Mouse (Mus musculus) neural tube, embryonic 11.5 days (tissue): ENCODE data around the gene Ndufs3. TPM values are rescaled to one million over a fixed set of nuclear protein-coding genes. Genes with fewer than 3 reads are reported as not detected.

Experiments used
- ATAC-seq: fragments of 200-750 bp; cut with Nextera tagmentation; 2 replicates; pipeline ENCODE4 v1.8.0; 2017; ENCODE audit warnings: moderate number of reproducible peaks, mild to moderate bottlenecking, moderate TSS enrichment, moderate library complexity; ENCODE audit not compliant: insufficient read depth, low FRiP score, low TSS enrichment
- DNase-seq: peaks from one replicate; pipeline ENCODE4 v3.0.0-alpha.2; 2015; ENCODE audit warnings: low spot score
- H3K27ac ChIP-seq: fragments of 300-500 bp; sonication (generic); 2 replicates; pipeline ENCODE4 v1.5.1; 2014; ENCODE audit warnings: low read depth, mild to moderate bottlenecking, low read length
- H3K27me3 ChIP-seq: fragments of 300-500 bp; sonication (generic); 2 replicates; pipeline ENCODE4 v1.6.1; 2014; ENCODE audit warnings: mild to moderate bottlenecking, low read length, mixed read lengths; ENCODE audit not compliant: control insufficient read depth, insufficient read depth
- H3K36me3 ChIP-seq: fragments of 300-500 bp; sonication (generic); 2 replicates; pipeline ENCODE4 v1.6.1; 2014; ENCODE audit warnings: mild to moderate bottlenecking, low read length, moderate library complexity, mixed read lengths; ENCODE audit not compliant: control insufficient read depth, insufficient read depth
- H3K4me1 ChIP-seq: fragments of 300-500 bp; sonication (generic); 2 replicates; pipeline ENCODE4 v1.6.1; 2014; ENCODE audit warnings: low read length, mixed read lengths; ENCODE audit not compliant: control insufficient read depth, insufficient read depth
- H3K4me2 ChIP-seq: fragments of 300-500 bp; sonication (generic); 2 replicates; pipeline ENCODE4 v1.6.1; 2014; ENCODE audit warnings: low read depth, mild to moderate bottlenecking, moderate library complexity
- H3K4me3 ChIP-seq: fragments of 300-500 bp; sonication (generic); 2 replicates; pipeline ENCODE4 v1.5.1; 2014; ENCODE audit warnings: low read depth, low read length
- H3K9ac ChIP-seq: fragments of 300-500 bp; sonication (generic); 2 replicates; pipeline ENCODE4 v1.6.1; 2014; ENCODE audit warnings: mild to moderate bottlenecking, low read length
- H3K9me3 ChIP-seq: fragments of 300-500 bp; sonication (generic); 2 replicates; pipeline ENCODE4 v1.6.1; 2016; ENCODE audit warnings: low read length; ENCODE audit not compliant: control insufficient read depth
- WGBS: fragments of 180-500 bp; shearing (Covaris S2); extraction: QIAGEN DNeasy Blood & Tissue Kit; methylation state at CpG from one replicate; pipeline ENCODE4 v1.1.7; 2014; 5-methylcytosine and 5-hydroxymethylcytosine counted together
- polyA plus RNA-seq: library from polyadenylated mRNA; unstranded; fragments of >200 nt; fragmentation: Nextera tagmentation; extraction: Ambion mirVana; gene quantifications from 2 replicates; pipeline ENCODE4 v1.2.1, GENCODE M21; 2014

Ndufs3 gene
- polyA plus RNA-seq, 1 experiment from 2014 or later: 191 TPM

DNA sequence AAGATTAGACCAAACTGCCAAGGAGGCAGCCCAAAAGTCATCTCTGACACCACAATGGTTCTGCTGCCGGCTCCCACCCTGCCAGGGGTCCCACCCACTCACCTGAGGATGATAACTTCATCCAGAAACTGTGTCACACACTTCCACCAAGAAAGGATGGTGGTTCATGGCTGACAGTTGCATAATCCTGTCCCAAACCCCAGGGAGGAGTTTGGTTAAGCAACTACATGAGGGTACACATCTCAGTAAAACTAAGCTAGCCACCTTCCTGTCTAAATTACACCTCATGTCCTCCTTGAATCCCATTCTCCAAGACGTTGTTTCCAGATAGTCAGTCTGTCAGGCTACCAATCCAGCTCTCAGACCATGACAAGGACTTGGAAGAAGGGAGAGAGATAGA, 27.6 kb upstream of the Ndufs3 start:
- no peak overlapping the region for H3K9ac ChIP-seq
- 63% methylated on average over 2 of the region's 2 CpGs for WGBS
- H3K4me3 ChIP-seq: no peak overlapping the region
- ATAC-seq: no peak
- no peak overlapping the region for H3K27ac ChIP-seq
- H3K9me3 ChIP-seq: no peaks in the 10 kb centered on the region
- no peaks in the 10 kb centered on the region for H3K36me3 ChIP-seq
- H3K4me2 ChIP-seq: no peak overlapping the region
- no peaks in the 10 kb centered on the region for H3K27me3 ChIP-seq
- DNase-seq: no peak
- no peaks in the 10 kb centered on the region for H3K4me1 ChIP-seq

- no peak overlapping the region for H3K9ac ChIP-seq
- no peak overlapping the region for H3K27ac ChIP-seq
- ATAC-seq: no peak
- no peaks in the 10 kb centered on the region for H3K36me3 ChIP-seq
- no peak overlapping the region for H3K4me2 ChIP-seq
- no peaks in the 10 kb centered on the region for H3K4me1 ChIP-seq
- DNase-seq: no peak
- H3K27me3 ChIP-seq: no peaks in the 10 kb centered on the region
- H3K4me3 ChIP-seq: no peak overlapping the region
- 70% methylated on average over 8 of the region's 8 CpGs for WGBS
- no peaks in the 10 kb centered on the region for H3K9me3 ChIP-seq
Measured at GRCm38 (mm10) chr2:90931829-90932228, 27.2 kb upstream of the Ndufs3 start.

- H3K9ac ChIP-seq: no peak overlapping the region
- ATAC-seq (no peak), DNase-seq (no peak)
- no peaks in the 10 kb centered on the region for H3K36me3 ChIP-seq
- no peak overlapping the region for H3K4me3 ChIP-seq
- no peaks in the 10 kb centered on the region for H3K27me3 ChIP-seq
- H3K4me2 ChIP-seq: no peak overlapping the region
- no peaks in the 10 kb centered on the region for H3K9me3 ChIP-seq
- 89% methylated on average over 13 of the region's 13 CpGs for WGBS
- no peak overlapping the region for H3K27ac ChIP-seq
- no peaks in the 10 kb centered on the region for H3K4me1 ChIP-seq
Measured at GRCm38 (mm10) chr2:90928566-90928965, 23.9 kb upstream of the Ndufs3 start.

DNA sequence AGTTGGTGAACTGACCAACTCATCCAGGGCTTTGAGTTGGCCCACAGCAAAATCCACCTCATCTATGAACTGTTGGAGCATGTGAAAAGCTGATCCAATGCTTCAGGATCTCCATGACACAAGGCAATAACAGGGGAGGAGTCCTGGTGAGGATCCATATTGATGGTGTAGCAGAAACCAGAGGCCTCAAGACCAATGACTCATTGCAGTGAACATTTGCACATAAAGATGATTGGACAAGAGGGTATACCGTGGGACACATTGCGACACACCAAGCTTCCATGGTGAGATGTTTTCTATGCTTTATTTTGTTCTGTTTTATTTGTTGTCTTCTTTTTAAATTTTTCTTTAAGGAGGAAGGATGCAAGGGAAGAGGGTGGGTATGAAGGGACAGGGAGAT, 18.0 kb upstream of the Ndufs3 start:
- Histone ChIP-seq H3K9me3 (no peaks in the 10 kb centered on the region), H3K4me2 (no peak overlapping the region), H3K27me3 (no peaks in the 10 kb centered on the region), H3K4me1 (peaks cover 6% of the 10 kb centered on the region; the same call in 1 of the 2 replicates), H3K36me3 (no peaks in the 10 kb centered on the region), H3K27ac (no peak overlapping the region), H3K4me3 (no peak overlapping the region), H3K9ac (no peak overlapping the region)
- DNase-seq (no peak), ATAC-seq (no peak)
- 95% methylated on average over 2 of the region's 2 CpGs for WGBS

DNA sequence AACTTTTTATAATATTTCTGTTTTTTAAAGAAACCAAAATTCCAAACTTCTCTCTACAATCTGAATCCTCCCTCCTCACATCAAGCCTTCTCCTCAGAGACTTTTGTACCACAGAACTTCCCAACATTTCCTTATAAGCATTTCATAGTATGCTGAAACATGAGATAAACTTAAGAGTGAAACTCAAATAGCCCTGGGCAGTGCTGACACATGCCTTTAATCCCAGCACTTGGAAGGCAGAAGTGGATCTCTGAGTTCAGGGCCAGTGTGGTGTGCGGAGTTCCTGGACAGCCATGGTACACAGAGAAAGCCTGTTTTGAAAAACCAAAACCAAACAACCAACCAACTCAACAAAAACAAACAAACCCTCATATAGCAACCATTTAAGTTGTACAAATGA, 16.6 kb upstream of the Ndufs3 start:
- H3K27ac ChIP-seq: no peak overlapping the region
- no peaks in the 10 kb centered on the region for H3K36me3 ChIP-seq
- no peak overlapping the region for H3K9ac ChIP-seq
- H3K9me3 ChIP-seq: no peaks in the 10 kb centered on the region
- no peak for DNase-seq
- H3K4me3 ChIP-seq: no peak overlapping the region
- no peak overlapping the region for H3K4me2 ChIP-seq
- H3K27me3 ChIP-seq: no peaks in the 10 kb centered on the region
- H3K4me1 ChIP-seq: peaks cover 6% of the 10 kb centered on the region; the same call in 1 of the 2 replicates
- 86% methylated on average over 1 of the region's 1 CpGs for WGBS
- no peak for ATAC-seq

GRCm38 (mm10) chr2:90917999-90918698, 13.5 kb upstream of the Ndufs3 start:
- Histone ChIP-seq H3K9me3 (no peaks in the 10 kb centered on the region), H3K36me3 (0 out of 2 replicates have a peak, but pooled peaks cover 2% of the 10 kb centered on the region), H3K27me3 (no peaks in the 10 kb centered on the region), H3K27ac (peak overlapping the region; percentile 72), H3K4me2 (peak overlapping the region; percentile 90), H3K4me1 (peaks cover 6% of the 10 kb centered on the region; the same call in 1 of the 2 replicates), H3K9ac (peak overlapping the region; percentile 97), H3K4me3 (peak overlapping the region; percentile 74)
- ATAC-seq (peak; percentile 70; the same call in 1 of the 2 replicates), DNase-seq (peak; percentile 21)
- WGBS: 11% methylated on average over 15 of the region's 16 CpGs

DNA sequence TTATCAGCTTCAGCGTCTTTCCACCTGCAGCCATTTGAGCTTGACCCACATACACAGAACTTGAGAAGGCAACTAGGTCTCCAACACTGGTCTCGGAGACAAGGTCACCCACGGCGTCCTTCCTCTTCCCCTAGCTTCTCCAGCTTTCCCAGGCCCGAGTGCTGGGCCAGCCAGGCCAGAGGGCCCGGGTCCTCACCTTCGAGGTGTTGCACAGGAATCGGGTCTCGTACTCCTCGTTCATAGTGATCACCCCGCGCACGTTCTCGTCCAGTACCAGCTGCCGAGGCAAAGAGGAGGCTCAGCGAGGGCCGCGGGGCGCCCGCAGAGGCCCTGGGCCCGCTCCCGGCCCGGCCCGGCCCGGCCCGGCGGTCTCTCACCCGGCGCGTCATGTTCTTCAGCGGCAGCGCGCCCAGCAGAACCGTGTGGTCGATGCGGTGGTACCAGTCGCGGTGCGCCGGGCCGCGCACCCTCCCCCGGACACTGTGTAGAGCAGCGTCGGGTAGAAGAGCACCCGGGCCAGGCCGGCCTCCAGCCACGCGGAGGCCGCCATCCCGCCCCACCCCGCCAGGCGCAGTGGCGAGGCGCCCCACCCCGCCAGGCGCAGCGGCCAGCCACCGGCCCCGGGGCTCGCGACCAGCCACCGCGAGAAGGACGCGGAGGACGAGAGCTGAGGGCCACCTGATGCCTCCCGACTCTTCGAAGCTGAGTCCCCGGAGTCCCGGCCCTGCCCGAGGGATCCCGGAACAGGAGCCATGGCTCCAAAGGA, 12.8 kb upstream of the Ndufs3 start:
- H3K36me3 ChIP-seq: 0 out of 2 replicates have a peak, but pooled peaks cover 2% of the 10 kb centered on the region
- under 1% methylated on average over 58 of the region's 73 CpGs for WGBS

DNA sequence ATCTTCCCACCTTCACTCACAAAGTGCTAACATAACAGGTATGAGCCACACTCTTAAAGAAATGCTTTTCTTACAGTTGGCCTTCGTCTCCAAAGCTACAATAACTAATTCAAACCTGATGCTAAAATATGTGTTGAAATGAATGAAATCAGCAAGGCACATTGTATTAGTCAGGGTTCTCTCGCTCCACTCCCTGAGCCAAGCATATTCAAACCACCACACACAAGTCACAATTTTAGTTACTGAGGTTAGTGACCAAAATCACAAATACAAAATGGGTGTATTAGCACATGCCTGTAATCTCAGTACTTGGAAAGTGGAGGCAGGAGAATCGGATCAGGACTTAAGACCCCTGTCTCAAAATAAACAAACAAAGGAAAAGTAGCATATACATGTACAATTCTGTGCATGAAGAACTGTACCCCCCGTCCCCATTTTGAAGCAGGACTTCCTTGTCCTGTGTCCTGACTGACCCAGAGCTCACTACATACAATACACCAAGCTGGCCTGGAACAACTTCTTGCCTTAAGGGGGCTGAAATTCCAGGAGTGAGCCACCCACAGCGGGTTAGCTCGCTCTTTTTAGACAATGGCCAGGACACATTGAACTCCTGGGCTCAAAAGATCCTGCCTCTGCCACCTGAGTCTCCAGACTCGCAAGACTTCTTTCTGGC, 12.1 kb upstream of the Ndufs3 start:
- peak overlapping the region; percentile 72 for H3K27ac ChIP-seq
- peak overlapping the region; percentile 74 for H3K4me3 ChIP-seq
- no peaks in the 10 kb centered on the region for H3K9me3 ChIP-seq
- peaks cover 6% of the 10 kb centered on the region; the same call in 1 of the 2 replicates for H3K4me1 ChIP-seq
- peak overlapping the region; percentile 97 for H3K9ac ChIP-seq
- no peaks in the 10 kb centered on the region for H3K27me3 ChIP-seq
- WGBS: 35% methylated on average over 7 of the region's 7 CpGs
- DNase-seq (no peak), ATAC-seq (peak; percentile 36)
- peak overlapping the region; percentile 90 for H3K4me2 ChIP-seq
- 0 out of 2 replicates have a peak, but pooled peaks cover 2% of the 10 kb centered on the region for H3K36me3 ChIP-seq

More for the DNA sequence above, 12.8 kb upstream of the Ndufs3 start:
- H3K27me3 ChIP-seq: no peaks in the 10 kb centered on the region
- peak; percentile 82 for ATAC-seq
- H3K9me3 ChIP-seq: no peaks in the 10 kb centered on the region
- peak overlapping the region; percentile 90 for H3K4me2 ChIP-seq
- peak overlapping the region; percentile 97 for H3K9ac ChIP-seq
- peak overlapping the region; percentile 74 for H3K4me3 ChIP-seq
- peak; percentile 78 for DNase-seq
- peaks cover 6% of the 10 kb centered on the region; the same call in 1 of the 2 replicates for H3K4me1 ChIP-seq
- peak overlapping the region; percentile 72 for H3K27ac ChIP-seq
